Mouse (Mus musculus): ENCODE results near the gene 1700113H08Rik.
A peak's percentile ranks its signal among the peaks of the same experiment; 100 is the strongest.

Gene 1700113H08Rik

DNA sequence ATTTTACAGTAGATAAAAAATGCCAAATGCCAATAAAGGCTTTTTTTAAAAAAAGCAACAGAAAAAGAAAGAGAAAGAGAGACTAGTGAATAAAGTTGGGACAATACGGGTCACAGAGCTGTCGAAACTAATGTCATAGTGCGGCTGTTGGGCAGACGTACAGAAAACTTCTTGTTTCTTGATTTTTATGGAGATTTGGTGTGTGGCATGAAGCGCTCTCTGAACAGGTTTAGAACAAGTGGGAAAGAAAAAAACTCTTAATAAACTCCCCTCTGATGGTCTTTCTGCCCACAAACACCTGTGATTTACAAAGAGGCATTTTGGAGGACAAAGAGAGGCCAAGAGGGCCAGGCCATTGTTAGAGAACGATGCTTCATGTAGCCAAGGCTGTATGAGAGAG, 1.6 kb downstream of the 1700113H08Rik start:
- no peak for DNase-seq (ENCODE audit: low read depth)

DNA sequence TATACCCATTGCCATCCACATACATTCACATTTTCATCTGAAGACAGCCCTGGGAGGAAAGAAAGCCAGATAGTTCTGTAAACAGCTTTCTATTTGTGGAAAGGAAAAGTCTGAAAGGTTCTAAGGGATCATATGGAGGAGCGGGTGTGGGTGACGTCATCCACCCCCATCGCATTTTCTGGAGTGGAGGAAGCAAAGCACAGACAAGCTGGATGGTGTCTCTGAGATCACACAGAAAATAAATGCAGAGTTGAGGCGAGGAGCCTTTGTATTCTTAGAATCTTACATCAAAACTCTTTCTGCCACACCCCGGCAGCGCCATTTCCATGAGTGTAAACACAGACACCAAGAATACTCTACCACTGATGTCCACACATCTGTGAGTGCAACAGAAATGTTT, 26.4 kb downstream of the 1700113H08Rik start:
- no peak for DNase-seq (ENCODE audit: low read depth)

DNA sequence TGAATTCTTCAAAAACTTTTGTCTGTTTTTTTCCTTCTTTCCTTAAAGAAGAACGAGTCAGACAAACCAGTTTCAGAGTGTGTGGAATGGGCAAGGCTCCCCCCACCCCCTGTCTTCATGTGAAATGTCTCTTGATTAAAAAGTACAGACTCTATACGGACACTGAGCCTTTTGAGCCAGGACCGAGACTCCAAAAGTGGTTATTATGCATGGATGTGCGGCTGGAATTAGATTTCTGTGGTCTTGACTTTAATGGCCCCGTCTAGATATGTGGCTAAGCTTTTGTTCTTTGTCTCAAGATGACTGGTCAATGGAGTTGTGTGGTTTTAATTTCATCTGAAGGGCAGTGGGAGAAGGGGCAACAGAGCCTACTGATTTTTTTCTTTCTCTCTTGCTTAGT, 29.8 kb downstream of the 1700113H08Rik start:
- DNase-seq (ENCODE audit: low read depth), result no peak

DNA sequence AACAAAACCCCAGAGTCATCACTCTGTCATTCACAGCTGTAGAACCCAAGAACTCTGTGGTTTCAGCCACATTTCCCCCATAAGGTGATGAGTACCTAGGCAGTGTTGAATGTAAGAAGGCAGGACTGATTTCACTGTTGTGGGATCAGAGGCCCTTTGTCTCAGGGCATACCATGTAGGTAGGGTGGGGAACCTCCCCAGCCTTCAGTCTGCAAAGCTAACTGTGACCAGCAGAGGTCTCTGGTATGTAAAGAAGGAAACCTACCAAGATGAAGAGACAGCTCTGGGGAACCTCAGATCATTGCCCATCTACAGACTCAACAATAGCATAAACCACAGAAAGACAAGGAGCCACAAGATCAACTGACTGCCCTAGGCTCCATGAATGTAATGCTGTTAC, 36.4 kb downstream of the 1700113H08Rik start:
- no peak for DNase-seq (ENCODE audit: low read depth)

DNA sequence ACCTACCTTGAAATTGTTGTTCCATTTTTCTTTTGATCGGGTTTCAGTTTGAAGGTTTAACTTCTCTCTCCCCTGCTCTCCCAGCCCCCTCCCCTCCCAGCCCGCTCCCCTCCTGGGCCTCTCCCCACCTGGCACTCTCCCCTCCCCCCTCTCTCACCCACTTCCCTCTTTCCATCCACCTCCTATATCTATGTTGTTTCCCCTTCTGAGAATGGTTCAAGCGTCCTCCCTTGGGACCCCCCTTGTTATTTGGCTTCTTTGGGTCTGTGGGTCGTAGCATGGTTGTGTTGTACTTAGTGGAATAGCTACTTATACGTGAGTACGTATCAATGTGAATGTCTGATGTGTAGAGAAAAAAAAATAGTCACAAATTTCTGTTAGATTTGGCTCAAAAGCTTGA, 40.9 kb downstream of the 1700113H08Rik start:
- peak; percentile 18 for DNase-seq (ENCODE audit: low read depth)

DNA sequence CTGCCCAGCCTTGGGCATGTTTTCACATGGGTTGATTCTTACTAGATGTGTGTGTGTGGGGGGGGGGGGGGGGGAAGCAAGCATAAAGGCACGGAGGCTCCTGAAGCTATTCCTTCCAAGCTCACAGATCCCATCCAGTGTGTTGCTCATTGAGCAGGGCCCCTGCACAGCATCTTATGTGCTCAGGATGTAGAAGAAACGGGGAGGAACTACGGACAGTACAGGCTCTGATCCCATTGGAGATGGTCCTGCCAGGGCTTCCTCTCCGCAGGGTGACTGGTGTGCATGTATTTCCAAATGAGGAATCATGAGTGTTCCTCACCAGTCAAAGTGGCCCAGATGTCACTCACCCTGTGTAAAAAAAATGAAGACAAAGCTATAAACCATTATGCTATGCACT, 42.8 kb downstream of the 1700113H08Rik start:
- no peak for DNase-seq (ENCODE audit: low read depth)

DNA sequence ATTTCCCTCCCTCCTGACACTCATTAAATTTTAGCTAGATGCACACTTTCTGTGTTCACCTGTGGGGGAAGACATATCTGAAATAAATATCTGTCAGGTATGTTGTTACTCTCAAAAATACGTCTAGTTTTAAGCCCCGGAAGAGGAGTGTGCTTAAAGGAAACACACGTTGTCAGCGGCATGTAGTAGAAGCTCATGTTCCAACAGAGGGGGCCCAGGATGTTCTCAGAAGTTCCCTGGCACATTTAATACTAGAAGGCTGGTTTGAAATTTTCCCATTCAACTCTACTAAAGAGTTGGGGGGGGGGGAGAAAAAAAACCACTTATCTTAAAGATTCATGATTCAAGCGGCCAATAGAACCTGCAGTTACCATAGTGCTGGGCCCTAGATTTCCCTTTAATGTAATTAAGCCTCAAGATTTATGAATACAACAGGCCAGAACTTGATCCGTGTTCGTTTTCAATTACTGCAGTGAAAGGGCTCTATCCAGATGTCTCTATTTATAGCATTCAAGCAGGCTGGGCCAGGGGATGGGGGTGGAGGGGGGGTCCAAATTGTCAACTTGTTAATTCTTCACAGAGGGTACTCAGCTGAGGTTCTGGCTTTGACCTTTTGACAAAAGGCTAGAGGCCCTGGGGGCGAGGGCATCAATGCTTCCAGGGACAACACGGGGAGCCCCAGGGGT, 43.6 kb downstream of the 1700113H08Rik start:
- DNase-seq (ENCODE audit: low read depth), result no peak

DNA sequence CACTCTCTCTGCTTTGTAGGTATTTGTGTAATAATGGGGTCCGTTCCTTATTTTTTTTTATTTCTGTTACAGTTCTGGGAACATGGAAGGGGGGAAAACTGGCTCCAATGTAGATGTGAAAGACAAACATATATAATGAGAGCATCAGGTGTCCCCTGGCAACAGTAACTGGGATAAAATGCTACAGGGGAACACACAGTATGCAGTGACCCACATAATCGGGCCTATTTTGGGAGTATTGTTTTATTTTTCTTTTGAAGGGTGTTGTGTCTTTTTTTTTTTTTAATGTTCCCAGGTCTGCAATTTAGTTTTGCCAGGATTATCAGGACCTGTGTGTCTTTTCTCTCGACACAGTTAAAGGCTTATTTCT, 44.1 kb downstream of the 1700113H08Rik start:
- no peak for DNase-seq (ENCODE audit: low read depth)

DNA sequence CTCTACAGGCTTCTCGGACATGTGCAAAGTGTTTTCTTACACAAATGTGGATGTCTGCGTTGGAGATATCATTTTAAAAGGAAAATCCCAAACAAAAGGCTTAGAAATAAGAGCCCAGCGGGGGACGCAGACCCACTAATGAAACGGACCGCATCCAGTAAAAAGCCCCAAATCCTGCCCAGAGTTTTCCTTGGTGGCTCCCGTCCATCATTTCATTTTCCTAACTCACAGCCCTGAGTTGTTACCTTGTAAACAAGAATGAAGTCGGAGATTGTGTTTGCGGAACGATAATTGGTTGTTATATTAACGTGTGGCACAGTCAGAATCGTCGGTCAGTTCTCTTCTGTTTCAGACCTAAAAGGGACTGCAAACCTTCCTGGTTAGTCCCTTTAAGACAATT, 44.6 kb downstream of the 1700113H08Rik start:
- no peak for DNase-seq (ENCODE audit: low read depth)

DNA sequence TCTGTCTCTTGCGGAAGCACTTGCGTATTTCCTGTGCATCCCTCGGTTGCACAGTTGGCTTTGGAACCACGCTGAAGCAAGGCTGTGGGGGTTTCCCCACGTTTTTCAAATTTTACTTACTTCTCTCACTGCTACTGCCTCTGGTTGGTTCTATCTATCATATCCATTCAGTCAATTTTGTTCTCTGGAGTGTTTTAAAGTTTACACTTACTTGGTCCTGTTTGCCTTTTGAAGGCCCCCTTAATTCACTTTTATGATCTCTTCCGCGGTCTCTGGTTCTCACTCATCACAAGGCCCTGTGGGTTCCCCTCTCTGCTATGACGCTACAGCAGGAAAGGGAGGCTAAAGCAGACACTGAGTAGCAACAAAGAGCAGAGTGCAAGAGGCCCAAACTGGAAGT, 45.4 kb downstream of the 1700113H08Rik start:
- DNase-seq (ENCODE audit: low read depth), result no peak

DNA sequence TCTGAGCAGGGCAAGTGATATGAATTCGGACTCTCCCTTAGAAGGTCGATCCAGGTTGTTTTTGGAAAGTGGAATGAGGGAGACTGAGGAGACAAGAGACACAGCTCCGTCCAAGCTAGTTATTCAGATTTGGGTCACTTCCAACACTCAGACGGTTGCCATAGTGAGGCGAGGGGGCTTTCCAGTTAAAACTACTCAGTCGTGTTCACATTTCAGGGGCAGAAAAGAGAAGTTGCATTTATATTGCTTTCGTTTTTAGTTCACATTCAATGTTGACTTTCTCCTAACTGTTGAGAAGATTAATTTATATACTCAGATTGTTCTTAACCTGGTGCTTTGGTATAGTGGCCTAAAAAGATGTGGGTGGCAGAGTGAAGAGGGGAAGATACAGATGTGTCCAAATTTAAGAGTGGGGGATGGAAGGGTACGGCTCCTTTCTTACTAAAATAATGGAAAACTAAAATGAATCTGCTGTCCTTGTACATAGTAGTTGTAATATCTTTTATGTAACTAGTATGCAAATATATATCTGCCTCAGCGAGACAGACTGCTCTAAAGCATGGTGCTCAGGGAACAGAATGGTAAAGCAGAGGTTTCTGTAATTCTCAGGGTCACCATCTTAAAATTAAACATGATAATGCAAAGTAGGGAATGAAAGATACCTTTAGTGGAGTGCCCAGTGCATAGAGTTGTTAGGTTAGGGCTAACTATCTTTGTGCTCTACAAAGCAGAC, 49.9 kb downstream of the 1700113H08Rik start:
- no peak for DNase-seq (ENCODE audit: low read depth)

DNA sequence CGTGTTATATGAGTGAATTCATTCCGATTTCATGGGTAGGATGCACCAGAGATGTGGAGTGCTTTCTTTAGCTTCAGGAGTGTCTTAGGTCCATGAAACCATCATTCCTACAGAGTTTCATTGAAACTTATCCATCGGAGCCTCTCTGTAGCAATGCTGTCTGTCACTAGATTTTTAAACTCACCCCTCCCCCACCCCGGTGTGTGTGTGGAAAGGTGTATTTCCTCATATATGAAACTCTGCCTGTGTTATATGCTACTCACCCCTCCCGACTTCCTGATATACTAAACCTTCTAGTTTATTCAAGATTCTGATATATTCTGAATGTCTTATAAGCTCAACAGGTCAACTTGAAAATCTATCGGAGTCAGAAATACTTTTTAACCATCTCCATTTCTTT, 50.5 kb downstream of the 1700113H08Rik start:
- DNase-seq (ENCODE audit: low read depth), result no peak

DNA sequence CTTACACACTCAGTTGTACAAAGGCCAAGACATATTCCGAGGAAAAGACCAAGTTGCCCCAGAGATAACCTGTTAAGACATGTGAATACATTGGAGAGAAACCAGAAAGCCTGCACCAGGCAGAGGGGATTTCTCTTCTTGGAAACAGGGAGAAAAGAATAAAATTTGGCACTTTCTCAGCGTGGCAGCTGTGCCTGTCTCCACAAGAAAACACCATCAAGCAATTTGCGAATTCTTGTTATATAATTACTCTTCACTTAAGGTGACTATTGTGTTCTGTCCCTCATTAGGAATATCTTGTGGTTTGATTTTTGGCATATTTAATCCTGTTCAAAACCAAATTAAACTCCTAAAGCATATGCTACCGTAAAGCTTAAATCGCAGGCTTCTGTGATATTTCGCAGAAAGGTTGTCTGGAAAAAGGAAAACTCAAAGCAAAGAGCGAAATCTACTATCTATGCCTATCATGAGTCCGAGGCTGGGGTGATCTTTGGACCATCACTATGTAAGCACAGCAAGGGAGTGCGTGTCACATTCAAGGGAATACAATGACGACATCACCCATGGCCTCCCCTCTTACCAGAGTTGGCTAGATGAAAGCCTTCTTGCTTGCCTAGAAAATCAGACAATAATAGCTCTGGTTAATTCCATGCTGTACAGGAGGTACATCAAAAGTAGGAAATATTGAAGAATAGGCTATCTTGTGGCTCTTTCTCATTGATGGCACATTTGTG, 51.4 kb downstream of the 1700113H08Rik start:
- no peak for DNase-seq (ENCODE audit: low read depth)

DNA sequence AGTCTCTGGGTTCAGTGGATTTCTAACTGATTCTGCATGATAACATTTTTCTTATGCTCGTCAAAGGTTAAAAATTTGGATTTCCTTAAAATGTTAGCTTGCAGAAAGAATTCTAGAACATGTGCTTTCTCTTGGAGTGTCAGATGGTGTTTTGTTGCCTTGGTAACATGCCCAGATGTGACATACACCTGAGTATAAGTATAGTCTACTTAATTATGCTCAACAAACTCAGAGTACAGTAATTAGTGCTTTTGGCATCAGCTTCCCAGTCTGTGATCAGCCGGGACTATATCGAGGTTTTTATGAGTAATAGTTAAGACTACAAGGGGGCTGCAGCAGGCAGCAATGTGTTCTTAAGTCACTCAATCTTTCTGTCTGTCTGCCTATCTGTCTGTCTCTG, 53.1 kb downstream of the 1700113H08Rik start:
- no peak for DNase-seq (ENCODE audit: low read depth)

DNA sequence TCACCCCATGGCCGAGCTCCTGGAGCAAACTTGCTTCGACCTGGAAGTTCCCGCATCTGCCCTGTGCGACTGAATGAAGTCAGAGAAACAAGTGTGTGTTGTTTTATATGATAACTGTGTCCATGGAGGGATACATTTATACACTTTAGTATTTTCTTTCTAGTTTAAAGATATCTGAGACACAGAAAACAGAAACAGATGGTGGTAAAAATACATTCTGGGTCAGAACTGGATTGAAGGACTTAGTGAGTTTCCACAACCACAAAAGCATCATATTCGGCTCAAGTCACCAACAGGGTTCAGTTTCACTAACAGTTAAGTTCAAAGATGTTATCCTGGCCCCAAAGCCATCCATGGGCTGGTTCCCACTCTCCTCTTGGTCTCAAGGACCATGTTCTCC, 67.2 kb downstream of the 1700113H08Rik start:
- DNase-seq (ENCODE audit: low read depth), result no peak

DNA sequence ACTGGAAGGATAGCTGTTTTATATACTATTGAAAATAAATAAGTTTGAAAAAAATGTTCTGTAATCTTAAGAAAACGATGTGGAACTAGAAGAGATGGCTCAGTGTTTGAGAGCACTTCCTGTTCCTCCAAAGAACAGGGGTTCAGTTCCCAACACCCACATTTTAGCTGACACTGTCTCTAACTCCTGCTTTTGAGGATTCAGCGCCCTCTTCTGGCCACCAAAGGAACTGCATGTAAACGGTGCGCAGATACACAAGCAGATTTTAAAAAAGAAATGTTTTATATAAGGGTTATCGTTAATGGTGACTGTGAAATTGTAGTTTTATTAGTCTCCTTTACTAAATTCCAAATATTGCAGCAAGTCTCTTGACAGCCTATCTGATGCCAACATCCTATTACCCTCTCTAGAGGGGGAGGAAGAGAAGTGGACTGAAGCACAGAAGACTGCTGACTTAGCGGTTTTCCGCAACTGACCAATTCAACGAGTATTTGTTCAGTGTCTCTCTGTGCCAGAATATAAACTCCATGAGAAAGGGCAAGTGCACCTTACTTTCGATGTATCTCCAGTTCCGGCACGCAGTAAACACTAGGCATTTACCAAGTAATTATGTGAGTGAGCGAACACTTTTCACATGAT, 68.5 kb downstream of the 1700113H08Rik start:
- no peak for DNase-seq (ENCODE audit: low read depth)

DNA sequence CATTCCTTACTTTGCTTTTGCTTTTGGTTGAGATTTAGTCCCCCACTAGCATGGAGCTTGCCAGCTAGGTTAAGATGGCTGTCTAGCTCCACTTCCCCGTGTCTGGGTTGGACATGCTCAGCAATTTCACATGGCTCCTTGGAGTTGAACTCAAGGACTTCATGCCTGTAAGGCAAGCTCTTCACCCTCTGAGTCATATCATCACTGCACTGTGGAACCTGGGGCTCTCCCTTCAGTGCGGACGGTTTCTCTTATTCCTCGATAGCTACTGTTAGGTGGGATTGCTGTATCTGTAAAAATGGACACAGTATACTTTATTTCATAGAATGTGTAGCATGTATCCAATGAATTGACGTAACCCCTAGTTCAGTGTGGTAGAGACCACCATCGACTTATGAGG, 93.2 kb downstream of the 1700113H08Rik start:
- no peak for DNase-seq (ENCODE audit: low read depth)

DNA sequence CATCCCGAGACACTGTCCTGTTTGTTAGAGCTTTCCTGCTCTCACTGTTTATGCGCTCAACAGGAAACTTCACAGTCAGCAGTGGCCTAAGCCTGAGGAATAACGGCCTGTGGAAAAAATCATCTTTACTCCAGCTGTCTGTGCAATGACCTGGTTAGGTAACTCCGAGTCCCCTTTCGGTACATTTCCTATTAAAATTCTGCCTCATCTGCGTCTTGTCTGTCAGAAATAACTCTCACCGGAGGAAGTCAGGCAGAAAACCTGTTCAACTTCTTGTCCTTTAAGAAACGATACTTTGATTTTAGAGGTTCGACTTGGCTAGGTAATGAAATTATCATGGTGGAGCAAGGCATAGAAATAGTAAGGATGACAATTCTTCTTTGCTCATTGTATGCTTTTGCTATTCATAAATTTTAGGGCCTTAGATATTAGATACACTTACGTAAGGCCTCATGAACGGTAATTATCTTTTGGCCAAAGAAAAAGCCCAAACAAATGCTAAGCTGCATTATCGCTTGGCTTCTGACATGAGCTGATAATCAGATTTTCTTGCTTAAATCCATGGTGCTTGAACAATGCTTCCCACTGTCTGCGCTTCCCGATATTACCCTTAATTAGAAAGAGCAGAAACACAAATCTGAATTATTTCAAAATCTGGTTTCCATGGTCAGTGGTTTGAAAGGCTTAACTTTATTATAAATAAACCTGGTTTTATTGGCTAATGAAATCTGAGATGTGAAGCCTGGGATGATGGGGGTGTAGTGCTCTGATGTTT, 96.1 kb downstream of the 1700113H08Rik start:
- no peak for DNase-seq (ENCODE audit: low read depth)

DNA sequence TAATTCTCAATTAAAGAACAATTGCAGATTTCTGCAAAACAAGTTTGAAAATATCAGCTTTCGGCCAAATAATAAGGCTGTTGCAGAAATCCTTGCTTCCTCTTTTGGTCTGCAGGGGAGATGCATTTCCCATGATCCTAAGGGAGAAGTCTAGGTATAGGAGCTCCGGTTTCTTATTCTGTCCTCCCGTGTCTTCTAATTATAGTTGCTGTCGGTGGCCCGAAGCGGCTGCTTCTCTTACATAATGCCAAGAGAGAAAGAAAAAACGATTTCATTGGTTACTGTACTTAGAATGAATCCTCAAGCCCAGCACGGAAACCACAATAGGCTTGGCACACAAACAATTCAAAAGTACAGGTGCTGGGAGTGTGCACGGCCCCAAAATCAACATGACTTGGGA, 101.9 kb downstream of the 1700113H08Rik start:
- DNase-seq (ENCODE audit: low read depth), result no peak

DNA sequence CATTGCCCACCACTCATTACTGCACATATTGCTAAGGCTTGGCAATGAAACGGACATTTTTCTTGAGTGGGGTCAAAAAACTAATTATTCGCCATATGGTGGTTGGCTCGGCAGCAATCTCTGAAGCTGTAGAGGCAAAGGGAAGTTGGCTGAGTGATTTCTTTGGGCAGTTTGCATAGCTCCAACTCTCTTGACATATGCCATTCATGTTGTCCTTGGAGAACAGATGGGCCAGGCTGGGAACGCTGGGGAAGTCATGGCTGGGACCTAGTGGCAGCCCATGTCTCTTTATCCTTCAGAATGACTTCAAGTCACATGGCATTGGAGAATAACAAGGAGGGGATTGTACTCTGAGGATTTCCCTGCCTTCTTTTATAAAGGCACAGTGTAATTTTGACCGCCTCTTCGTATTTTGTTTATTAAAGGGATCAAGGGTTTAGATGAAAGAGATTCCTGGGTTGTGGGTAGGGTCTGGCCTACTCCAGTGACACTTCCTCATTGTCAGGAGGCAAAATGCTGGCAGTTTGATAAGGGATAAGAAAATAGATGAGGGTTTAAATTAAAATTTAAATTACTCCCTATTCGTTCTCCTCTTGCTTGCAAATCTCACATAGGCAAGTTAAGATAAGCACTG, 138.4 kb downstream of the 1700113H08Rik start:
- DNase-seq (ENCODE audit: low read depth), result no peak

DNA sequence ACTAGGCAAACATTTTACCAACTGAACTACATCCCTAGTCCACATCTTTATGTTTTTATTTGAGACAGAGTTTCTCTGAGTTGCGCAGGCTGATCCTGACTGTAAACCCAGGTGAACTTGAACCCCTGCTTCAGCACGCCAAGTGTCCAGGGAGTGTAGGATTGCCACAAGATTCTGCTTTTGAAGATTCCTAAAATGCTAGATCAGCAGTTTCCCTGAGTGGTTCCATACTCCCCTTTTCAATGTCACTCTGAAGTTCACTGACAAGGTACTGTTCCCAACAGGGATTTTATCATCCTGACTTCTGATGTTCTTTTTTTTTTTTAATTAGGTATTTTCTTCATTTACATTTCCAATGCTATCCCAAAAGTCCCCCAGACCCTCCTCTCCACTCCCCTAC, 140.9 kb downstream of the 1700113H08Rik start:
- no peak for DNase-seq (ENCODE audit: low read depth)

DNA sequence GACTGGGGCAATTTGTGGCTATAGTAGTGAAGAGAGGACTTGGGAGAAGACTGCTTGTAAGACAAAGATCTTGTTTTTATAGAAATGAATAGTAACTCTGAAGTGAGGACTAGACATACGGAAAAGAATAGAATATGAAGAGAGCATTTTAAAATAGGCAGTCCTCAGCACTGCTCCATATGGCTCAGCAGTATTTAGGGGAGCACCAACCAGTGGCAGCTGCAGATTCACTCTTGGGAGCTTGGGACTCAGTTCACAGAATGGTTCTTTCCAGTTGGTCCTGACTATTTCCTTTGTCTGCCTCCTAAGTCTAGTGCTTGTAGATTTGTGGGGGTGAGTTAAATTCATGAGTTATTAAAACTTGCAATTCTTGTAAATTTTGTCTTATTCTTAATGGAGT, 151.6 kb downstream of the 1700113H08Rik start:
- DNase-seq (ENCODE audit: low read depth), result no peak

Measured in c-Kit-positive CD71-negative TER-119-negative erythroid progenitor cells, embryonic 14.5 days (primary cell).